Mouse (Mus musculus): ENCODE results near the gene Chpf. TPM values are rescaled to one million over a fixed set of nuclear protein-coding genes. Genes with fewer than 3 reads are reported as not detected.
A peak's percentile ranks its signal among the peaks of the same experiment; 100 is the strongest.

Gene Chpf
- polyA plus RNA-seq, 1 experiment from 2014 or later, result 44.7 TPM

- Histone ChIP-seq H3K9me3 (ENCODE audit: control insufficient read depth, low read length) (no peaks in the 10 kb centered on the region), H3K27me3 (ENCODE audit: control insufficient read depth, insufficient read depth, low read length) (peaks cover 29% of the 10 kb centered on the region), H3K4me1 (ENCODE audit: control insufficient read depth, insufficient read depth, low read length) (peaks cover 4% of the 10 kb centered on the region; the same call in 1 of the 2 replicates), H3K4me2 (ENCODE audit: low read depth, low read length) (peak overlapping the region; percentile 83), H3K27ac (ENCODE audit: low read depth, low read length) (no peak overlapping the region), H3K9ac (replicated peaks; ENCODE audit: low read depth, low read length) (no peak overlapping the region), H3K4me3 (ENCODE audit: low read depth, low read length) (peak overlapping the region; percentile 41), H3K36me3 (ENCODE audit: control insufficient read depth, insufficient read depth, low read length) (peaks cover 21% of the 10 kb centered on the region)
- ATAC-seq (ENCODE audit: low read depth), result peak; percentile 9; the same call in 1 of the 2 replicates
- WGBS, result 1% methylated on average over 13 of the region's 13 CpGs
Observed at GRCm38 (mm10) chr1:75487040-75487404, 7.9 kb upstream of the Chpf start.

GRCm38 (mm10) chr1:75486561-75486960, 7.5 kb upstream of the Chpf start:
- Histone ChIP-seq H3K9me3 (ENCODE audit: control insufficient read depth, low read length) (no peaks in the 10 kb centered on the region), H3K36me3 (ENCODE audit: control insufficient read depth, insufficient read depth, low read length) (peaks cover 21% of the 10 kb centered on the region), H3K9ac (replicated peaks; ENCODE audit: low read depth, low read length) (no peak overlapping the region), H3K27ac (ENCODE audit: low read depth, low read length) (no peak overlapping the region), H3K4me3 (ENCODE audit: low read depth, low read length) (no peak overlapping the region), H3K4me2 (ENCODE audit: low read depth, low read length) (no peak overlapping the region), H3K27me3 (ENCODE audit: control insufficient read depth, insufficient read depth, low read length) (peaks cover 29% of the 10 kb centered on the region), H3K4me1 (ENCODE audit: control insufficient read depth, insufficient read depth, low read length) (peaks cover 4% of the 10 kb centered on the region; the same call in 1 of the 2 replicates)
- 6% methylated on average over 24 of the region's 24 CpGs for WGBS
- ATAC-seq (ENCODE audit: low read depth), result no peak

GRCm38 (mm10) chr1:75480735-75481134, 1.6 kb upstream of the Chpf start:
- 84% methylated on average over 7 of the region's 7 CpGs for WGBS
- Histone ChIP-seq H3K27ac (ENCODE audit: low read depth, low read length) (no peak overlapping the region), H3K36me3 (ENCODE audit: control insufficient read depth, insufficient read depth, low read length) (peaks cover 24% of the 10 kb centered on the region), H3K9me3 (ENCODE audit: control insufficient read depth, low read length) (no peaks in the 10 kb centered on the region), H3K4me3 (ENCODE audit: low read depth, low read length) (peak overlapping the region; percentile 93), H3K27me3 (ENCODE audit: control insufficient read depth, insufficient read depth, low read length) (peaks cover 15% of the 10 kb centered on the region), H3K4me2 (ENCODE audit: low read depth, low read length) (peak overlapping the region; percentile 73), H3K4me1 (ENCODE audit: control insufficient read depth, insufficient read depth, low read length) (peaks cover 25% of the 10 kb centered on the region), H3K9ac (replicated peaks; ENCODE audit: low read depth, low read length) (peak overlapping the region; percentile 89; the same call in 1 of the 2 replicates)
- no peak for ATAC-seq (ENCODE audit: low read depth)

GRCm38 (mm10) chr1:75480036-75480435, 929 bp upstream of the Chpf start:
- peak overlapping the region; percentile 83; the same call in 1 of the 2 replicates for H3K27ac ChIP-seq (ENCODE audit: low read depth, low read length)
- peaks cover 25% of the 10 kb centered on the region for H3K36me3 ChIP-seq (ENCODE audit: control insufficient read depth, insufficient read depth, low read length)
- H3K9me3 ChIP-seq (ENCODE audit: control insufficient read depth, low read length), result no peaks in the 10 kb centered on the region
- H3K4me1 ChIP-seq (ENCODE audit: control insufficient read depth, insufficient read depth, low read length), result peaks cover 25% of the 10 kb centered on the region
- peak overlapping the region; percentile 73 for H3K4me2 ChIP-seq (ENCODE audit: low read depth, low read length)
- WGBS, result 17% methylated on average over 13 of the region's 13 CpGs
- peak overlapping the region; percentile 93 for H3K4me3 ChIP-seq (ENCODE audit: low read depth, low read length)
- peaks cover 8% of the 10 kb centered on the region; the same call in 1 of the 2 replicates for H3K27me3 ChIP-seq (ENCODE audit: control insufficient read depth, insufficient read depth, low read length)
- peak overlapping the region; percentile 89 for H3K9ac ChIP-seq (replicated peaks; ENCODE audit: low read depth, low read length)
- ATAC-seq (ENCODE audit: low read depth), result no peak

GRCm38 (mm10) chr1:75479635-75479989, 505 bp upstream of the Chpf start:
- Histone ChIP-seq H3K4me2 (ENCODE audit: low read depth, low read length) (peak overlapping the region; percentile 73), H3K9ac (replicated peaks; ENCODE audit: low read depth, low read length) (peak overlapping the region; percentile 89), H3K36me3 (ENCODE audit: control insufficient read depth, insufficient read depth, low read length) (peaks cover 25% of the 10 kb centered on the region), H3K4me3 (ENCODE audit: low read depth, low read length) (peak overlapping the region; percentile 93), H3K27ac (ENCODE audit: low read depth, low read length) (peak overlapping the region; percentile 83), H3K9me3 (ENCODE audit: control insufficient read depth, low read length) (no peaks in the 10 kb centered on the region), H3K27me3 (ENCODE audit: control insufficient read depth, insufficient read depth, low read length) (peaks cover 3% of the 10 kb centered on the region; the same call in 1 of the 2 replicates), H3K4me1 (ENCODE audit: control insufficient read depth, insufficient read depth, low read length) (peaks cover 25% of the 10 kb centered on the region)
- no peak; the same call in 1 of the 2 replicates for ATAC-seq (ENCODE audit: low read depth)
- WGBS, result 2% methylated on average over 24 of the region's 24 CpGs

- H3K36me3 ChIP-seq (ENCODE audit: control insufficient read depth, insufficient read depth, low read length), result peaks cover 29% of the 10 kb centered on the region
- peak overlapping the region; percentile 83 for H3K27ac ChIP-seq (ENCODE audit: low read depth, low read length)
- no peaks in the 10 kb centered on the region for H3K9me3 ChIP-seq (ENCODE audit: control insufficient read depth, low read length)
- H3K4me2 ChIP-seq (ENCODE audit: low read depth, low read length), result peak overlapping the region; percentile 73
- no peak for ATAC-seq (ENCODE audit: low read depth)
- peaks cover 25% of the 10 kb centered on the region for H3K4me1 ChIP-seq (ENCODE audit: control insufficient read depth, insufficient read depth, low read length)
- WGBS, result 0% methylated on average over 24 of the region's 25 CpGs
- H3K9ac ChIP-seq (replicated peaks; ENCODE audit: low read depth, low read length), result peak overlapping the region; percentile 89
- H3K27me3 ChIP-seq (ENCODE audit: control insufficient read depth, insufficient read depth, low read length), result no peaks in the 10 kb centered on the region
- peak overlapping the region; percentile 93 for H3K4me3 ChIP-seq (ENCODE audit: low read depth, low read length)
Observed at GRCm38 (mm10) chr1:75478497-75478896, 610 bp downstream of the Chpf start.

- H3K4me1 ChIP-seq (ENCODE audit: control insufficient read depth, insufficient read depth, low read length), result peaks cover 25% of the 10 kb centered on the region
- peak overlapping the region; percentile 93 for H3K4me3 ChIP-seq (ENCODE audit: low read depth, low read length)
- no peak overlapping the region for H3K27ac ChIP-seq (ENCODE audit: low read depth, low read length)
- H3K4me2 ChIP-seq (ENCODE audit: low read depth, low read length), result peak overlapping the region; percentile 73
- H3K9me3 ChIP-seq (ENCODE audit: control insufficient read depth, low read length), result no peaks in the 10 kb centered on the region
- 47% methylated on average over 3 of the region's 3 CpGs for WGBS
- no peak overlapping the region for H3K9ac ChIP-seq (replicated peaks; ENCODE audit: low read depth, low read length)
- ATAC-seq (ENCODE audit: low read depth), result no peak
- H3K27me3 ChIP-seq (ENCODE audit: control insufficient read depth, insufficient read depth, low read length), result no peaks in the 10 kb centered on the region
- H3K36me3 ChIP-seq (ENCODE audit: control insufficient read depth, insufficient read depth, low read length), result peaks cover 34% of the 10 kb centered on the region
Observed at GRCm38 (mm10) chr1:75477966-75478290, 1.2 kb downstream of the Chpf start.

GRCm38 (mm10) chr1:75477264-75477965, 1.7 kb downstream of the Chpf start:
- no peak overlapping the region for H3K27ac ChIP-seq (ENCODE audit: low read depth, low read length)
- H3K36me3 ChIP-seq (ENCODE audit: control insufficient read depth, insufficient read depth, low read length), result peaks cover 35% of the 10 kb centered on the region
- peaks cover 25% of the 10 kb centered on the region for H3K4me1 ChIP-seq (ENCODE audit: control insufficient read depth, insufficient read depth, low read length)
- peak overlapping the region; percentile 73 for H3K4me2 ChIP-seq (ENCODE audit: low read depth, low read length)
- no peaks in the 10 kb centered on the region for H3K27me3 ChIP-seq (ENCODE audit: control insufficient read depth, insufficient read depth, low read length)
- no peaks in the 10 kb centered on the region for H3K9me3 ChIP-seq (ENCODE audit: control insufficient read depth, low read length)
- H3K4me3 ChIP-seq (ENCODE audit: low read depth, low read length), result peak overlapping the region; percentile 20
- no peak overlapping the region for H3K9ac ChIP-seq (replicated peaks; ENCODE audit: low read depth, low read length)
- peak; percentile 1; the same call in 1 of the 2 replicates for ATAC-seq (ENCODE audit: low read depth)
- WGBS, result 11% methylated on average over 35 of the region's 35 CpGs

GRCm38 (mm10) chr1:75476441-75476840, 2.7 kb downstream of the Chpf start:
- peaks cover 25% of the 10 kb centered on the region for H3K4me1 ChIP-seq (ENCODE audit: control insufficient read depth, insufficient read depth, low read length)
- WGBS, result 95% methylated on average over 11 of the region's 11 CpGs

More at GRCm38 (mm10) chr1:75476441-75476840, 2.7 kb downstream of the Chpf start:
- ATAC-seq (ENCODE audit: low read depth), result no peak
- H3K4me3 ChIP-seq (ENCODE audit: low read depth, low read length), result no peak overlapping the region
- H3K9me3 ChIP-seq (ENCODE audit: control insufficient read depth, low read length), result no peaks in the 10 kb centered on the region
- H3K36me3 ChIP-seq (ENCODE audit: control insufficient read depth, insufficient read depth, low read length), result peaks cover 36% of the 10 kb centered on the region
- H3K9ac ChIP-seq (replicated peaks; ENCODE audit: low read depth, low read length), result no peak overlapping the region
- no peaks in the 10 kb centered on the region for H3K27me3 ChIP-seq (ENCODE audit: control insufficient read depth, insufficient read depth, low read length)
- H3K27ac ChIP-seq (ENCODE audit: low read depth, low read length), result no peak overlapping the region
- no peak overlapping the region for H3K4me2 ChIP-seq (ENCODE audit: low read depth, low read length)
